Mouse (Mus musculus): ENCODE results near the gene Unc13a.

The Unc13a gene

GRCm38 (mm10) chr8:71588762-71589161, 82.8 kb downstream of the Unc13a start:
- DNase-seq (ENCODE audit: low read depth, low spot score) = no peak

- DNase-seq (ENCODE audit: low read depth, low spot score) = no peak
Observed at GRCm38 (mm10) chr8:71586891-71587290, 84.7 kb downstream of the Unc13a start.

GRCm38 (mm10) chr8:71580201-71580600, 91.4 kb downstream of the Unc13a start:
- no peak for DNase-seq (ENCODE audit: low read depth, low spot score)

- DNase-seq (ENCODE audit: low read depth, low spot score) = no peak
Observed at GRCm38 (mm10) chr8:71579476-71579875, 92.1 kb downstream of the Unc13a start.

- no peak for DNase-seq (ENCODE audit: low read depth, low spot score)
Observed at GRCm38 (mm10) chr8:71579009-71579408, 92.5 kb downstream of the Unc13a start.

GRCm38 (mm10) chr8:71577856-71578387, 93.6 kb downstream of the Unc13a start:
- no peak for DNase-seq (ENCODE audit: low read depth, low spot score)

GRCm38 (mm10) chr8:71575020-71575419, 96.5 kb downstream of the Unc13a start:
- DNase-seq (ENCODE audit: low read depth, low spot score) = no peak

GRCm38 (mm10) chr8:71574426-71574825, 97.1 kb downstream of the Unc13a start:
- DNase-seq (ENCODE audit: low read depth, low spot score) = no peak

Measured in A20 (cell line).